Mouse (Mus musculus): ENCODE measurements at regions not wholly inside any gene's neighbourhood (a gene's known extent, or its start where the extent isn't known, plus 50 kb on each side); places are given as distances from the start of the nearest gene placed in this dataset.

GRCm38 (mm10) chr4:58695281-58695680 is 92.2 kb downstream of the Olfr267 start:
- TF ChIP-seq CTCF (IDR thresholded peaks at IDR 0.05; ENCODE audit: low read depth, low read length), result no peak
- no peak for TF ChIP-seq POLR2A (IDR thresholded peaks at IDR 0.05; ENCODE audit: borderline replicate concordance, low read depth, low read length)

All from bone marrow macrophage, adult 2 months (primary cell).